Mouse (Mus musculus) CD4-positive, CD25-positive, alpha-beta regulatory T cell (primary cell): Measurements from ENCODE around the gene Coro1c. TPM values are rescaled to one million over a fixed set of nuclear protein-coding genes. Genes with fewer than 3 reads are reported as not detected.

Experiments used
- polyA plus RNA-seq: library from polyadenylated mRNA; unstranded; fragments of 100-300 nt; shearing (Covaris generic); gene quantifications from one replicate; pipeline ENCODE4 v1.2.1, GENCODE M21; 2017

Coro1c gene
- polyA plus RNA-seq: 87.3 TPM

GRCm38 (mm10) chr5:113908592-113909441 is at the start of gene Coro1c:
TSS of gene Coro1c (minus strand) at chr5:113908758.

GRCm38 (mm10) chr5:113832490-113832901 is 76.1 kb downstream of the Coro1c start, which contains the start of gene Selplg:
TSS of gene Selplg (minus strand) at chr5:113832644.

GRCm38 (mm10) chr5:113800280-113800679 is 108.3 kb downstream of the Coro1c start, which contains the start of gene Tmem119:
TSS of gene Tmem119 (minus strand) at chr5:113800516.

Other genes with a start within 250 kb of the Coro1c start
- not detected for gene 1700069L16Rik, start 184.0 kb downstream of the Coro1c start, polyA plus RNA-seq
- 10.0 TPM for gene Ficd, start 173.0 kb downstream of the Coro1c start, polyA plus RNA-seq
- 83.3 TPM for gene Sart3, start 136.2 kb downstream of the Coro1c start, polyA plus RNA-seq
- gene Iscu, start 136.0 kb downstream of the Coro1c start, polyA plus RNA-seq: 119 TPM
- not detected for gene Tmem119, start 108.2 kb downstream of the Coro1c start, polyA plus RNA-seq
- gene Selplg, start 76.1 kb downstream of the Coro1c start, polyA plus RNA-seq: 1,050 TPM
- 49.6 TPM for gene Ssh1, start 85.1 kb upstream of the Coro1c start, polyA plus RNA-seq
- 0.73 TPM for gene Dao, start 94.9 kb upstream of the Coro1c start, polyA plus RNA-seq
- gene Usp30, start 156.7 kb upstream of the Coro1c start, polyA plus RNA-seq: 9.0 TPM
- gene Svop, start 182.8 kb upstream of the Coro1c start, polyA plus RNA-seq: 0.28 TPM
- 13.3 TPM for gene Alkbh2, start 219.5 kb upstream of the Coro1c start, polyA plus RNA-seq
- 4.0 TPM for gene Ung, start 221.6 kb upstream of the Coro1c start, polyA plus RNA-seq
- gene Acacb, start 237.8 kb upstream of the Coro1c start, polyA plus RNA-seq: 0.25 TPM